Mouse (Mus musculus): ENCODE measurements around the gene Clec3b.
A peak's percentile ranks its signal among the peaks of the same experiment; 100 is the strongest.

The Clec3b gene

GRCm38 (mm10) chr9:123150241-123151020 is at the start of gene Clec3b:
Gene Clec3b, plus strand, starts transcription at chr9:123150946.
- H3K36me3 ChIP-seq (ENCODE audit: control insufficient read depth, insufficient read depth, low read length, poor library complexity, severe bottlenecking) = no peaks in the 10 kb centered on the region
- no peak for DNase-seq (ENCODE audit: low read depth, low spot score)
- no peaks in the 10 kb centered on the region for H3K27me3 ChIP-seq (ENCODE audit: control insufficient read depth, insufficient read depth, low read length, poor library complexity, severe bottlenecking)

DNA sequence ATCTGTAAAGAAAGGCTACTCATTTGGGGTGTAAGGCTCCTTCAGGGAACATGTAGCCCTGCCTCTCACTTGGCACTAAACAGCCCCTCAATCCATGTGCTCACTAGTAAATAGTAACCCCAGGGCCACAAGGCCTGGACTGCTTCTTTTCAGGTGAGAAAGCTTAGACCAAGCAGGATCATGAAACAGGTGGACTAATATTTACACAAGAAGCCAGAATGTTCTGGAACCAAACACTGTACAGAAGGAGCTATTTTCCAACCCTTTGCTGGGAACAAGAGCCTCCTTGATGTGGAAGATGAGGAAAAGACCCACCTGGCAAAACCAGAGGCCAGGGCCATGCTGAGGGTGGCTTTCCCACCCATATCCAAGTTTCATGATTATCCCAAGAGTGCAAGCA is 47.3 kb upstream of the Clec3b start:
- H3K36me3 ChIP-seq (ENCODE audit: control insufficient read depth, insufficient read depth, low read length, poor library complexity, severe bottlenecking) = 0 out of 2 replicates have a peak, but pooled peaks cover 1% of the 10 kb centered on the region
- no peaks in the 10 kb centered on the region for H3K27me3 ChIP-seq (ENCODE audit: control insufficient read depth, insufficient read depth, low read length, poor library complexity, severe bottlenecking)
- DNase-seq (ENCODE audit: low read depth, low spot score) = no peak

DNA sequence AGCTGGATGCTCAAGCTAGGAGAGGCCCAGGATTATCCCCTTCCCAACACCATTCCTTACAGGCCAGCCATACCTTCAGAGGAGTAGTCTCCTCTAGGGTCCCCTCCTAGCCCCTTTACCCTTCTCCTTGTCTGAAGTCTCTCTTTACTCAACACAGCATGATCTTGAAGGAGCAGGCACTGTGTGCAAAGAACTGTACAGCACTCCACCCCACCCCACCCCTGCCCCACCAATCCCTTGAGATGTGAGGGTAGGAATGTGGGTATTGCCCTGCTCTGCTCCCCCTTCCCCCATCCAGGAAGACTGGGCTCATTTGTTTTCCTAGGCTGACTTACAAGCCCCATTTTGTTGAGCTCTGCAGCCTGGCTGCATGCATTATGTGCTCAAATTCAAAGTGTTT is 46.4 kb upstream of the Clec3b start:
- Histone ChIP-seq H3K27me3 (ENCODE audit: control insufficient read depth, insufficient read depth, low read length, poor library complexity, severe bottlenecking) (no peaks in the 10 kb centered on the region), H3K36me3 (ENCODE audit: control insufficient read depth, insufficient read depth, low read length, poor library complexity, severe bottlenecking) (0 out of 2 replicates have a peak, but pooled peaks cover 1% of the 10 kb centered on the region)
- DNase-seq (ENCODE audit: low read depth, low spot score) = no peak

GRCm38 (mm10) chr9:123107186-123107585 is 43.6 kb upstream of the Clec3b start:
- DNase-seq (ENCODE audit: low read depth, low spot score) = no peak
- no peaks in the 10 kb centered on the region for H3K36me3 ChIP-seq (ENCODE audit: control insufficient read depth, insufficient read depth, low read length, poor library complexity, severe bottlenecking)

GRCm38 (mm10) chr9:123109188-123109587 is 41.6 kb upstream of the Clec3b start:
- Histone ChIP-seq H3K36me3 (ENCODE audit: control insufficient read depth, insufficient read depth, low read length, poor library complexity, severe bottlenecking) (no peaks in the 10 kb centered on the region), H3K27me3 (ENCODE audit: control insufficient read depth, insufficient read depth, low read length, poor library complexity, severe bottlenecking) (no peaks in the 10 kb centered on the region)
- DNase-seq (ENCODE audit: low read depth, low spot score) = no peak

More at GRCm38 (mm10) chr9:123107186-123107585, 43.6 kb upstream of the Clec3b start:
- no peaks in the 10 kb centered on the region for H3K27me3 ChIP-seq (ENCODE audit: control insufficient read depth, insufficient read depth, low read length, poor library complexity, severe bottlenecking)

- Histone ChIP-seq H3K36me3 (ENCODE audit: control insufficient read depth, insufficient read depth, low read length, poor library complexity, severe bottlenecking) (no peaks in the 10 kb centered on the region), H3K27me3 (ENCODE audit: control insufficient read depth, insufficient read depth, low read length, poor library complexity, severe bottlenecking) (no peaks in the 10 kb centered on the region)
- DNase-seq (ENCODE audit: low read depth, low spot score) = peak; percentile 48
These were observed 39.0 kb upstream of the Clec3b start for GRCm38 (mm10) chr9:123111751-123112221.

DNA sequence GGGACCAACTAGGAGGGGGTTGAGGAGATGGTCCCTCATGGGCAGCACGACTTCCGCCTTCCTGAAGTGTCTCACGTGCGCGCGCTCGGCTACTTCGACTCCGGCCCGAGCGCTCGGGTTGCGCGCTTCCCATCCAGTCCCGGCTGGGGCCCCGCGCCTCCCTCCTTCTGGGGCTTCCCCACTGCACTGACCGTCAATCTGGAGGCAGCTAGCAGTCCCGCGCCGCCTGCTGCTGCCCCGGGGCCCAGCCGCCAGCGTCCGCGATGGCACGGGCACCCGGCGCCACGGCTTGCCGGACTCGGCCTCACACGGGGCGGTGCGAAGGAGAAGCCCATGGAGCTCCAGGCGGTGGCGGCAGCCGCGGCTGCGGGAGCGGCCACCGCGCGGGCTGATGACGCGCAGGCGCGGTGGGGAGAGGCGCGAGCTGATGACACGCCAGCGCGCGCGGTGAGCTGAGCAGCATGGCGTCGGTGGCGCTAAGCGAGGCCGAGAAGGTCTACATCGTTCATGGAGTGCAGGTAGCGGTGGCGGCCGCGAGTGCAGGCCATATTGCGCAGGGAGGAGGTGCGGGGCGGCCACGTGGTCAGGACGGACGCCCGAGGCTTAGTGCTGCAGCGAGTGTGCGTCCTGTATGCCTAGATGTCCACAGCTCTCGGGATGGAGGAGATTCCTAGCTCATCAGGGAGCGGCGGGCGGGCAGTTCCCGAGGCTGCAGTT is 37.8 kb upstream of the Clec3b start, which contains the start of the genes Zdhhc3 and Exosc7:
TSS of gene Zdhhc3 (minus strand) at position 401 of the 717 bp plus-strand sequence.
TSS of gene Exosc7 (plus strand) at position 411 of the 717 bp plus-strand sequence.
- no peaks in the 10 kb centered on the region for H3K27me3 ChIP-seq (ENCODE audit: control insufficient read depth, insufficient read depth, low read length, poor library complexity, severe bottlenecking)
- peak; percentile 90 for DNase-seq (ENCODE audit: low read depth, low spot score)
- H3K36me3 ChIP-seq (ENCODE audit: control insufficient read depth, insufficient read depth, low read length, poor library complexity, severe bottlenecking) = no peaks in the 10 kb centered on the region

GRCm38 (mm10) chr9:123113931-123114330 is 36.8 kb upstream of the Clec3b start:
- Histone ChIP-seq H3K36me3 (ENCODE audit: control insufficient read depth, insufficient read depth, low read length, poor library complexity, severe bottlenecking) (no peaks in the 10 kb centered on the region; the same call in 1 of the 2 replicates), H3K27me3 (ENCODE audit: control insufficient read depth, insufficient read depth, low read length, poor library complexity, severe bottlenecking) (no peaks in the 10 kb centered on the region)
- no peak for DNase-seq (ENCODE audit: low read depth, low spot score)

DNA sequence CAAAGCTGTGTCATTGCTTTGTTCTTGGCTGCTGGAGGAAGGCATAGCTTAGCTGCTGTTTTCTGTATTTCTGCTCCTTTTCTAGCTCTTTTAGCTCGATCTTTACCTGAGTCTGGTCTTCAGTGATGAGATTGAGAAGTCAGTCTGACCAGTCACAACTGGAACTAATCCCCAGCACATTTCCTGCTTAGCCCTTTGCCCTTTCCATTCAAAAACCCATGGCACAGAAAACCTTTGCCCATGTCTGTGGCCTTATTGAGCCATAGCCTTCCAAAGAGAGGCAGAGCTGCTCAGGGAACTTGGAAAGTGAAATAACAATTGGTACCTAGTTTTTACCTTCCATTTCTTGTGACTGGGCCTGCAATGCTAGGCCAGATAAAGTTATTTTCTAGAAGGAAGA is 35.2 kb upstream of the Clec3b start:
- no peak for DNase-seq (ENCODE audit: low read depth, low spot score)
- no peaks in the 10 kb centered on the region; the same call in none of the 2 replicates for H3K36me3 ChIP-seq (ENCODE audit: control insufficient read depth, insufficient read depth, low read length, poor library complexity, severe bottlenecking)

GRCm38 (mm10) chr9:123123017-123123416 is 27.7 kb upstream of the Clec3b start:
- H3K27me3 ChIP-seq (ENCODE audit: control insufficient read depth, insufficient read depth, low read length, poor library complexity, severe bottlenecking) = no peaks in the 10 kb centered on the region
- no peaks in the 10 kb centered on the region; the same call in none of the 2 replicates for H3K36me3 ChIP-seq (ENCODE audit: control insufficient read depth, insufficient read depth, low read length, poor library complexity, severe bottlenecking)
- no peak for DNase-seq (ENCODE audit: low read depth, low spot score)

More for the DNA sequence above, 35.2 kb upstream of the Clec3b start:
- H3K27me3 ChIP-seq (ENCODE audit: control insufficient read depth, insufficient read depth, low read length, poor library complexity, severe bottlenecking) = no peaks in the 10 kb centered on the region

- no peaks in the 10 kb centered on the region for H3K27me3 ChIP-seq (ENCODE audit: control insufficient read depth, insufficient read depth, low read length, poor library complexity, severe bottlenecking)
- peaks cover 2% of the 10 kb centered on the region for H3K36me3 ChIP-seq (ENCODE audit: control insufficient read depth, insufficient read depth, low read length, poor library complexity, severe bottlenecking)
- peak; percentile 27 for DNase-seq (ENCODE audit: low read depth, low spot score)
These were observed 27.0 kb upstream of the Clec3b start for GRCm38 (mm10) chr9:123123571-123124412.

DNA sequence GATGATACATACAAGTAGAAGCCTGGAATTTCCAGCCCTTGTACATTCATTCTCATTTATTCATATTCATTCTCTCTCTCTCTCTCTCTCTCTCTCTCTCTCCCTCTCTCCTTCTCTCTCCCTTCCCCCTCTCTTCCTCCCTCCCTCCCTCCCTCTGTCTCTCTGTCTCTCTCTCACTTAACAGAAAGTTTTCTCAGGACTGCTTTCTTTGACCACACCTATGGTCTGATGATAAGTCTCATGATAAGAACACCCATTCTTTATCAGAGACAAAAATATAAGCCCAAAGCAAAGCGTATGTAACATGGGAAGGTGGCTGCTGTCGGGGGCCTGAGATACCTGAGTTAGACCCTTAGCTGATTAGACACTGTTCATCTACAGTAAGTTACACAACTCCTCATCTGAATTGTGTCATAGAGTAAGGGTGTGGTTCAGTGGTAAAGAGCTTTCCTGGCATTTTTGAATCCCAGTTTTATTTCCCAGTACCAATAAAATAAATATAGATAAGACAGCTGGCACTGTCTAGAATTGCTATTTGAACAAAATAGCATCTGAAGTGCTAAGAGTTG is 26.2 kb upstream of the Clec3b start:
- H3K36me3 ChIP-seq (ENCODE audit: control insufficient read depth, insufficient read depth, low read length, poor library complexity, severe bottlenecking) = peaks cover 2% of the 10 kb centered on the region
- no peak for DNase-seq (ENCODE audit: low read depth, low spot score)
- H3K27me3 ChIP-seq (ENCODE audit: control insufficient read depth, insufficient read depth, low read length, poor library complexity, severe bottlenecking) = no peaks in the 10 kb centered on the region

DNA sequence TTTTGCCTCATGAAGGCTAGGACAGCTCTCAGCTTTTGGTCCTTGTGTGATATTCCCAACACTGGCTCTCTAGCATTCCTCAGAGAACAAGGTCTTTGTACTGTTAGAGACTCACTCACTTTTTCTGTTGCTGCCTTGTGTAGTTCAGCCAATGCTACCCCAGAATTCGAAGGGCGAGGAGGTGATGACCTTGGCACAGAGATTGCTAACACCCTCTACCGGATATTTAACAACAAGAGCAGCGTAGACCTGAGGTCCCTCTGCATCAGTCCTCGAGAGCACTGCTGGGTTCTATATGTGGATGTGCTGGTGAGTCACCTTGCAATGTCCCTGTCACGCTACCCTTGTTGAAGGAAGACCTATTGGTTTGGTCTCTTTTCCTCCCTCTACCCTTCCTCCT is 23.1 kb upstream of the Clec3b start:
- peaks cover 4% of the 10 kb centered on the region; the same call in 1 of the 2 replicates for H3K36me3 ChIP-seq (ENCODE audit: control insufficient read depth, insufficient read depth, low read length, poor library complexity, severe bottlenecking)
- H3K27me3 ChIP-seq (ENCODE audit: control insufficient read depth, insufficient read depth, low read length, poor library complexity, severe bottlenecking) = no peaks in the 10 kb centered on the region
- DNase-seq (ENCODE audit: low read depth, low spot score) = no peak

- Histone ChIP-seq H3K36me3 (ENCODE audit: control insufficient read depth, insufficient read depth, low read length, poor library complexity, severe bottlenecking) (peaks cover 7% of the 10 kb centered on the region; the same call in 1 of the 2 replicates), H3K27me3 (ENCODE audit: control insufficient read depth, insufficient read depth, low read length, poor library complexity, severe bottlenecking) (no peaks in the 10 kb centered on the region)
- no peak for DNase-seq (ENCODE audit: low read depth, low spot score)
These were observed 17.8 kb upstream of the Clec3b start for GRCm38 (mm10) chr9:123132994-123133393.

Data from splenic B cell, adult 2 months (primary cell).